Comparison of ENCODE assay signal across 11 mouse cellular contexts in genomic region chr9:37329456-37329855, GRCm38 (mm10). TPM values are rescaled to one million over a fixed set of nuclear protein-coding genes. Genes with fewer than 3 reads are reported as not detected.
DNase-seq lines count a peak whose midpoint lies in the region; ATAC-seq and TF ChIP-seq lines count a peak whose summit lies in the region.
"Had no signal": no experiment of that assay in that cellular context is flagged by ENCODE, and none has a peak within 500 bp of the region (broad histone marks: within the 10 kb centered on the region; RNA-seq: fewer than 3 reads in every experiment).

No protein-coding gene starts in this region.

- H3K9ac ChIP-seq in embryonic facial prominence, embryonic 11.5 days (replicated peaks; ENCODE audit: low read length): no peak overlapping the region
- H3K9ac ChIP-seq: hindbrain, embryonic 15.5 days had no signal

- in situ Hi-C loops in Patski (cut with MboI; ENCODE audit: low pct_unique_long_range_greater_than_20kb): no loop called here

- TF ChIP-seq CTCF in lung, adult 2 months (IDR thresholded peaks at IDR 0.05; ENCODE audit: insufficient read depth, low read length): peak; percentile 48; the same call in 1 of the 2 replicates
- TF ChIP-seq CTCF in Patski (IDR thresholded peaks at IDR 0.05): peak; percentile 52

- CTCF ChIA-PET in Patski (lab: Charles Lee): interaction anchor here (0.9 to 2.1 kb wide), 12 partner anchors 9 to 413 kb away, joined by 3 to 10 read pairs (median 4); partner anchors contain the start of gene Slc37a2

- no peaks in the 10 kb centered on the region for H3K4me1 ChIP-seq in embryonic facial prominence, embryonic 11.5 days (ENCODE audit: control insufficient read depth, insufficient read depth, low read length)
- 0 out of 2 replicates have a peak, but pooled peaks cover 6% of the 10 kb centered on the region for H3K4me1 ChIP-seq in embryonic facial prominence, embryonic 10.5 days
- no peaks in the 10 kb centered on the region for H3K4me1 ChIP-seq in lung, adult 2 months (ENCODE audit: control insufficient read depth, insufficient read depth, low read length)
- H3K4me1 ChIP-seq: hindbrain, embryonic 15.5 days had no signal

- 45% methylated on average over 3 of the region's 3 CpGs for WGBS in embryonic facial prominence, embryonic 11.5 days
- WGBS in embryonic facial prominence, embryonic 10.5 days: 44% methylated on average over 3 of the region's 3 CpGs
- WGBS in lung, adult 2 months: 34% methylated on average over 3 of the region's 3 CpGs

- H3K27ac ChIP-seq in embryonic facial prominence, embryonic 11.5 days (replicated peaks; ENCODE audit: low read depth, low read length): no peak overlapping the region
- H3K27ac ChIP-seq in embryonic facial prominence, embryonic 10.5 days (replicated peaks): no peak overlapping the region
- H3K27ac ChIP-seq: hindbrain, embryonic 15.5 days had no signal

- no peak overlapping the region for H3K4me2 ChIP-seq in embryonic facial prominence, embryonic 11.5 days (ENCODE audit: low read depth, low read length)
- H3K4me2 ChIP-seq: hindbrain, embryonic 15.5 days had no signal

- ATAC-seq in embryonic facial prominence, embryonic 11.5 days (replicated peaks; ENCODE audit: insufficient number of reproducible peaks, low FRiP score, low TSS enrichment, low read depth): no peak
- no peak for ATAC-seq in Patski
- peak; percentile 57; the same call in 1 of the 2 replicates for ATAC-seq in megakaryocyte-erythroid progenitor cell, adult 5-6 weeks (replicated peaks; ENCODE audit: low FRiP score, low TSS enrichment, poor library complexity, severe bottlenecking)

- POLR2A ChIA-PET in Patski (lab: Charles Lee): no interaction called here

- DNase-seq in embryonic facial prominence, embryonic 11.5 days (ENCODE audit: low spot score): peak; percentile 28
- no peak for DNase-seq in embryonic facial prominence, embryonic 10.5 days (ENCODE audit: low spot score)
- DNase-seq in lung, adult 2 months: no peak
- DNase-seq in lung, adult 18-20 months: no peak
- no peak for DNase-seq in Patski (ENCODE audit: low read depth, low spot score)
- DNase-seq in right cerebral cortex, postnatal 36 days (ENCODE audit: low spot score in 2 of 2): no peak
- no peak for DNase-seq in cerebellum, postnatal 25 days
- DNase-seq: cerebellum, adult 18-20 months; gastrocnemius, postnatal 10 days had no signal

- H3K9me3 ChIP-seq in embryonic facial prominence, embryonic 11.5 days (replicated peaks; ENCODE audit: control insufficient read depth, low read length): no peaks in the 10 kb centered on the region
- no peaks in the 10 kb centered on the region for H3K9me3 ChIP-seq in embryonic facial prominence, embryonic 10.5 days
- H3K9me3 ChIP-seq: hindbrain, embryonic 15.5 days had no signal

- no peaks in the 10 kb centered on the region for H3K36me3 ChIP-seq in embryonic facial prominence, embryonic 11.5 days (replicated peaks; ENCODE audit: control insufficient read depth, insufficient read depth, low read depth, low read length)
- no peaks in the 10 kb centered on the region for H3K36me3 ChIP-seq in embryonic facial prominence, embryonic 10.5 days (replicated peaks)
- H3K36me3 ChIP-seq: hindbrain, embryonic 15.5 days had no signal

- TF ChIP-seq POLR2A in lung, adult 2 months (IDR thresholded peaks at IDR 0.05; ENCODE audit: borderline replicate concordance, extremely low read depth, low read depth, low read length): no peak

- H3K27me3 ChIP-seq in embryonic facial prominence, embryonic 11.5 days (ENCODE audit: control insufficient read depth, insufficient read depth, low read length): no peaks in the 10 kb centered on the region
- H3K27me3 ChIP-seq in embryonic facial prominence, embryonic 10.5 days (replicated peaks; ENCODE audit: low read depth, poor library complexity, severe bottlenecking): no peaks in the 10 kb centered on the region
- H3K27me3 ChIP-seq in Patski: no peaks in the 10 kb centered on the region
- H3K27me3 ChIP-seq: hindbrain, embryonic 15.5 days had no signal

- no peak overlapping the region for H3K4me3 ChIP-seq in embryonic facial prominence, embryonic 11.5 days (ENCODE audit: low read depth, low read length)
- no peak overlapping the region for H3K4me3 ChIP-seq in embryonic facial prominence, embryonic 10.5 days
- no peak overlapping the region for H3K4me3 ChIP-seq in lung, adult 2 months (replicated peaks; ENCODE audit: extremely low read depth, low read depth, low read length)
- H3K4me3 ChIP-seq: hindbrain, embryonic 15.5 days had no signal

RNA-seq across cellular contexts. Expression of gene Ccdc15, which starts 18.8 kb away (rescaled TPM):
- 5.5 and 8.0 TPM in 2 replicates for polyA plus RNA-seq in embryonic facial prominence, embryonic 11.5 days (2014; fragmentation: Nextera tagmentation; extraction: Ambion mirVana)
- 10.2 and 10.3 TPM in 2 replicates for polyA plus RNA-seq in embryonic facial prominence, embryonic 10.5 days (2016; fragmentation: Nextera tagmentation; extraction: Ambion mirVana)
- 1.7 and 2.1 TPM in 2 replicates for polyA plus RNA-seq in lung, adult 2 months (2012; rRNA removed)
- polyA plus RNA-seq in Patski (2021): 1.3 TPM
- 22.3 and 24.5 TPM in 2 replicates for total RNA-seq in megakaryocyte-erythroid progenitor cell, adult 5-6 weeks (2014; fragmentation: Nextera tagmentation)
- total RNA-seq in megakaryocyte-erythroid progenitor cell, adult 5-6 weeks (2017): 12.8 and 23.2 TPM in 2 replicates

RNA-seq across cellular contexts. Expression of gene Hepacam, which starts 37.7 kb away (rescaled TPM):
- polyA plus RNA-seq in embryonic facial prominence, embryonic 11.5 days (2014; fragmentation: Nextera tagmentation; extraction: Ambion mirVana): not detected in 2 replicates
- polyA plus RNA-seq in embryonic facial prominence, embryonic 10.5 days (2016; fragmentation: Nextera tagmentation; extraction: Ambion mirVana): 0.05 TPM in 2 replicates
- 2.0 and 2.9 TPM in 2 replicates for polyA plus RNA-seq in lung, adult 2 months (2012; rRNA removed)
- not detected for polyA plus RNA-seq in Patski (2021)
- total RNA-seq in megakaryocyte-erythroid progenitor cell, adult 5-6 weeks (2014; fragmentation: Nextera tagmentation): 0.70 TPM in 1 of 2 replicates, not detected in the other
- not detected in 2 replicates for total RNA-seq in megakaryocyte-erythroid progenitor cell, adult 5-6 weeks (2017)
